ENCODE assay signal across 8 mouse cellular contexts in the genomic region with DNA sequence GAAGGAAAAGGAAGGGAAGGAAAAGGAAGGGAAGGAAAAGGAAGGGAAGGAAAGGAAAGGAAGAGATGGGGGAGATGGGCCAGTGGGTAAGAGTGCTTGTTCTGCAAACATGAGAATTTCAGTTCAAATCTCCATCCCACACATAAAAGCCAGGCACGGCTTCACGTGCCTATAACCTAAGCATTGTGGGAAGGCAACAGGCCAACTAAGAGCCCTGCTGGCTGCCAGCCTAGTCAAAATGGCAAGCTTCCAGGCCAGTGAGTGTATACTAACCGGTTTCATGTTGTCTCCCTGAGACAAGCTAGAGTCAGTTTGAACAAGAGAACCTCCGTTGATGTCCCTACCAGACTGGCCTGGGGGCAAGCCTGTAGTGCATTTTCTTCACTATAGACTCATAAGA. TPM values are rescaled to one million over a fixed set of nuclear protein-coding genes. Genes with fewer than 3 reads are reported as not detected.
A peak's percentile ranks its signal among the peaks of the same experiment; 100 is the strongest.
DNase-seq lines count a peak whose midpoint lies in the region.

No protein-coding gene starts in this region.

- peak; percentile 45 to 55 for DNase-seq in left cerebral cortex, adult 18-20 months (ENCODE audit: low spot score in 2 of 2)
- no peak for DNase-seq in left cerebral cortex, adult 8-10 months (ENCODE audit: low spot score in 2 of 2)
- peak; percentile 90 for DNase-seq in adrenal gland, postnatal 10 days
- DNase-seq in kidney, postnatal 10 days = peak; percentile 69
- peak; percentile 54 for DNase-seq in lung, postnatal 25 days (ENCODE audit: low spot score)
- no peak for DNase-seq in gastrocnemius, adult 8-10 months (ENCODE audit: low spot score in 2 of 2)
- DNase-seq in gastrocnemius, postnatal 4 days (ENCODE audit: low spot score in 2 of 2) = no peak
- no peak for DNase-seq in gastrocnemius, adult 18-20 months (ENCODE audit: low spot score)

RNA-seq across cellular contexts. Expression of a gene that starts 23.8 kb away (rescaled TPM):
- 1 to 10 TPM; 9.0 to 9.4 TPM for total RNA-seq in left cerebral cortex, adult 18-20 months (2021)
- total RNA-seq in left cerebral cortex, adult 8-10 months (2022) = 10 to 100 TPM in 2 of 4 experiments, 1 to 10 TPM in 2; 8.6 to 12.4 (median 10.0) TPM
- 10 to 100 TPM; 71.2 to 89.2 TPM for total RNA-seq in adrenal gland, postnatal 10 days (2021)
- 10 to 100 TPM; 19.2 to 30.2 (median 25.4) TPM for total RNA-seq in gastrocnemius, adult 8-10 months (2022)
- total RNA-seq in gastrocnemius, postnatal 4 days (2021) = 10 to 100 TPM; 33.4 to 41.0 TPM
- 10 to 100 TPM; 26.9 to 33.9 TPM for total RNA-seq in gastrocnemius, adult 18-20 months (2021)

RNA-seq across cellular contexts. Expression of a gene that starts 32.4 kb away (rescaled TPM):
- total RNA-seq in left cerebral cortex, adult 18-20 months (2021) = 1 to 10 TPM; 2.4 to 2.6 TPM
- 1 to 10 TPM; 2.3 to 4.1 (median 3.6) TPM for total RNA-seq in left cerebral cortex, adult 8-10 months (2022)
- 1 to 10 TPM; 3.2 to 4.5 TPM for total RNA-seq in adrenal gland, postnatal 10 days (2021)
- under 1 TPM; 0.12 to 0.43 (median 0.28) TPM for total RNA-seq in gastrocnemius, adult 8-10 months (2022)
- total RNA-seq in gastrocnemius, postnatal 4 days (2021) = 1 to 10 TPM; 2.5 to 4.2 TPM
- total RNA-seq in gastrocnemius, adult 18-20 months (2021) = under 1 TPM; 0.66 to 0.78 TPM

RNA-seq across cellular contexts. Expression of a gene that starts 57.1 kb away (rescaled TPM):
- total RNA-seq in left cerebral cortex, adult 18-20 months (2021) = 100 to 1,000 TPM; 154 to 189 TPM
- total RNA-seq in left cerebral cortex, adult 8-10 months (2022) = 100 to 1,000 TPM; 128 to 155 (median 146) TPM
- total RNA-seq in adrenal gland, postnatal 10 days (2021) = 10 to 100 TPM; 75.1 to 75.6 TPM
- total RNA-seq in gastrocnemius, adult 8-10 months (2022) = 10 to 100 TPM; 32.9 to 48.0 (median 41.8) TPM
- total RNA-seq in gastrocnemius, postnatal 4 days (2021) = 10 to 100 TPM; 50.3 to 53.5 TPM
- total RNA-seq in gastrocnemius, adult 18-20 months (2021) = 10 to 100 TPM; 37.4 to 46.5 TPM

Comparison
In these comparisons a context has a peak if more than half of its experiments do, and no peak if none do; other contexts are left out.
1. DNase-seq: peak in left cerebral cortex, adult 18-20 months (2 of 2), adrenal gland, postnatal 10 days (single experiment), kidney, postnatal 10 days (single experiment) and lung, postnatal 25 days (single experiment); none in left cerebral cortex, adult 8-10 months (0 of 2), gastrocnemius, adult 8-10 months (0 of 2), gastrocnemius, postnatal 4 days (0 of 2) and gastrocnemius, adult 18-20 months (single experiment).